Mouse (Mus musculus) activated CD4-positive, CD25-positive, alpha-beta regulatory T cell, adult 4 months (primary cell): Measurements from ENCODE around the gene Tomm5. TPM values are rescaled to one million over a fixed set of nuclear protein-coding genes. Genes with fewer than 3 reads are reported as not detected.
A peak's percentile ranks its signal among the peaks of the same experiment; 100 is the strongest.
"Not testable (repeated sequence)": the region's sequence is repeated elsewhere in the genome, so short reads cannot be mapped to it uniquely, and the experiment has no call there.

Source experiments
- ATAC-seq: one replicate; pipeline ENCODE4 v1.8.0; 2017
- polyA plus RNA-seq, 2 experiments: library from polyadenylated mRNA; unstranded; fragments of 100-300 nt; shearing (Covaris generic); gene quantifications; one replicate each; pipeline ENCODE4 v1.2.1; 2017

Gene Tomm5
- 100 to 1,000 TPM; 150 TPM for polyA plus RNA-seq

GRCm38 (mm10) chr4:45107601-45108277, at the start of gene Tomm5:
Gene Tomm5 (minus strand): TSS chr4:45108114.
- peak; percentile 100 for ATAC-seq

GRCm38 (mm10) chr4:45156433-45156832, 48.5 kb upstream of the Tomm5 start:
- ATAC-seq: no peak

- no peak for ATAC-seq
Measured at GRCm38 (mm10) chr4:45143005-45143404, 35.1 kb upstream of the Tomm5 start.

GRCm38 (mm10) chr4:45142411-45142810, 34.5 kb upstream of the Tomm5 start:
- no peak for ATAC-seq

DNA sequence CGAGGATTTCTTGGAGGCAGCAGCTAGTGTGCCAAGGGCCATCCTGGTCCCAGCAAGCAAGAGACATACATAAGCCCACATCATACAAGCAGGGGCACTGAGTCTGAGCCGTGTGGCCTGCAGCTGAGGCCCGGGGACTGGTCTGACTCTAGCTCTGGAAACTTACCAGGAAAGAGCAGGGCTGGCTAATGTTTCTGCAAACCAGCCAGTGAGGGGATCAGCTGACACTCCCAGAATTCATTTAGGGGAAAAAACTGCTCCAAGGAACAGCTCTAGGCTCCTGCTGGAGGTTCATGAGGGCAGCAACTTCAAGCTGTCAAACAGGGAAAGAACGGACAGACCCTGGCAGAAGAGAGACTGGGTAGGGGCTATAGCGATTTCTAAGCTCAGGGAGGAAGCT, 33.9 kb upstream of the Tomm5 start:
- ATAC-seq: no peak

- ATAC-seq: no peak
Measured at GRCm38 (mm10) chr4:45137636-45138035, 29.7 kb upstream of the Tomm5 start.

- ATAC-seq: no peak
Measured at GRCm38 (mm10) chr4:45134471-45134870, 26.6 kb upstream of the Tomm5 start.

DNA sequence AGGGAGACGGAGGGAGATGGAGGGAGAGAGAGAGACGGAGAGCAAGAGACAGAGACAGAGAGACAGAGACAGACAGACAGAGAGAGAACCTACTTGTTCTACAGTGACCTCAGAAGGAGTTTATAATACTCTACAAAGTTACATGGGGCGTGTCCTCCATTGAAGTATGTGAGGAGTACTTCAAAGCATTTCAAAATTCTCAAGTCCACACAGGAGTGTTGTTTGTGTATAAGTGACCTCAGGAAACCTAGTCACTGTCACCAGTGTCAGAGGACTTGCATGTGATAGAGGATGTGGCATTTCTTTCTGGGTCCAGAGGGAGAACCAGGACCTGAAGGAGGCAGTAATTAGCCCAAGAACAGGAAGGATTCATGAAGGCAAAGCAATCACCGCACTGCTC, 23.1 kb upstream of the Tomm5 start:
- ATAC-seq: no peak

GRCm38 (mm10) chr4:45121311-45121710, 13.4 kb upstream of the Tomm5 start:
- ATAC-seq: no peak

GRCm38 (mm10) chr4:45108456-45109110, 669 bp upstream of the Tomm5 start:
- ATAC-seq: no peak

- no peak for ATAC-seq
Measured at GRCm38 (mm10) chr4:45107066-45107465, 848 bp downstream of the Tomm5 start.

DNA sequence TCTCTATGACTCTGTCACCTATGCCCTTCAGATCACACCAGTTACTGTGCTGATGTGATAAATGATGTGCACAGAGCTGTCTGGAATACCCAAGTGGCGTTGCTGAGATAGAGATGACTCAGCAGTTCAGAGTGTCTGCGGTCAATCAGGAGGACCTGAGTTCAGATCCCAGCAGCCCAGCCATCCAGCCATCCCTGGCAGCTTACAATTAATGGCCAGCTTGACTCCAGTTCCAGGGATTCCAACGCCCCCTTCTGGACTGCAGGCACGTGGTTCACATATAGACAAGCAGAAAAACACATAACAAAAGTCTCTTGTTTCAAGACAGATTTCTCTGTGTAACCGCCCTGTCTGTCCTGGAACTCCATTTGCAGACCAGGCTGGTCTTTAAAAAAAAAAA, 1.5 kb downstream of the Tomm5 start:
- no peak for ATAC-seq

- peak; percentile 78 for ATAC-seq
Measured at GRCm38 (mm10) chr4:45097198-45097872, 10.6 kb downstream of the Tomm5 start.

DNA sequence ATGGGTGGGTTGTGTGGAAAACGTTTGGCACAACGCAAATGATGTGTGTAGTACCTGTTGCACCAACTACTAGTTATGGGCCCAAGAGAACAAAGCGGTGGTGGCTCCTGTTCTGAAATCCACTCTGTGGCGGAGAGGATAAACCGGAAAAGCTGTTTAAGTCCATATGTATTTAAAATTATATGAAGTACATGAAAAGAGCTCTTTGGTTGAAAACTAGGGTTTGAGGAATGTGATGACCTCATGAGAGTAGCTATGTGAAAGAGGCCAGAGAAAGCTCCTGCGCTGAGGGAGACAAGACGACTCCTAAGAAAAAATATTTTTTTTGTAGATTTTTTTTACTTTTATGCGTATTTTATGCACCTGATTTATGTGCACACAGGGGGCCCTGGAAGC, 23.0 kb downstream of the Tomm5 start:
- no peak for ATAC-seq

- ATAC-seq: peak; percentile 91
Measured at GRCm38 (mm10) chr4:45084021-45084894, 23.7 kb downstream of the Tomm5 start, which contains the start of gene Fbxo10. Gene Fbxo10 (minus strand): TSS chr4:45084604.

- no peak for ATAC-seq
Measured at GRCm38 (mm10) chr4:45083487-45083886, 24.4 kb downstream of the Tomm5 start.

DNA sequence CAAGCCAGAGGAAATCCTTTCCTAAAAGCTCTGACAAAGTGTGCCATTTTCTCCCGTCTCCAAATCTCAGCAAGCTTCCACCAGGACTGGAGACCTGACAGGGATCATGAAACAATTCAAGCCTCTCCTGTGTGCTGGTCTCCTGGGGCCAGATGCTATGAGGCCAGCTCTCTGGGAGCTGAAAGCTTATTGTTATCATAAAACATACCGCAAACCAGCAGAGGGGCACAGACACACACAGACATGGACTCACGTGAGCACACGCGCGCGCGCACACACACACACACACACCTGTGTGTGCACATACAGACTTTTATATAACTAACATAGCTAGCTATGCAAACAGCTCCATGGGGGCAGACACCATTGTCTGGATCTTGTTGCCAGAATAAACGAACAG, 25.0 kb downstream of the Tomm5 start:
- ATAC-seq: no peak

DNA sequence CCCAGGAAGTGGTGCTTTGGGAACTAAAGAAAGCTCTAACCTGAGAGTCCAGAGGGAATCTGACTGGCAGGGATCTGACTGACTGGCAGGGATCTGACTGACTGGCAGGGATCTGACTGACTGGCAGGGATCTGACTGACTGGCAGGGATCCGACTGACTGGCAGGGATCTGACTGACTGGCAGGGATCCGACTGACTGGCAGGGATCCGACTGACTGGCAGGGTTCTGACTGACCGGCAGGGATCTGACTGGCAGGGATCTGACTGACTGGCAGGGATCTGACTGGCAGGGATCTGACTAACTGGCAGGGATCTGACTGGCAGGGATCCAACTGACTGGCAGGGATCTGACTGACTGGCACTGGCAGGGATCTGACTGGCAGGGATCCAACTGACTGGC, 26.9 kb downstream of the Tomm5 start:
- ATAC-seq: not testable (repeated sequence)

DNA sequence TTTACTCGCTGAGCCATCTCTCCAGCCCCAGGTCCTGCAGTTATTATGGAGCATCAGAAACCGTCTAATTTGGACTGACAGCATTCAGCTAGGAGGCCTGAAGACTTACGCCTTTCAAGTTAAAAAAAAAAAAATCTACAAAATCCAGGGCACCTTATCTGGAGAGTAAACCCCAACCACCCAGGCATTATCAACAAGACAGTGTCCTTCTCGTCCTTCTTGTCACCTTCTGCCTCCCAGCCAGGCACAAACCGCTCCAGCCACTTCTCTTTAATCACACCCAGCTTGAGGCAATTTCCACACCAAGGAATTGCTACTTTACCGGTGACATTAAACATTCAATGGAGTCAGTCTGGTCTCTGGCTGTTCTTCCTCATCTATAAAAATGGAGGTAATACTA, 34.4 kb downstream of the Tomm5 start:
- ATAC-seq: no peak

DNA sequence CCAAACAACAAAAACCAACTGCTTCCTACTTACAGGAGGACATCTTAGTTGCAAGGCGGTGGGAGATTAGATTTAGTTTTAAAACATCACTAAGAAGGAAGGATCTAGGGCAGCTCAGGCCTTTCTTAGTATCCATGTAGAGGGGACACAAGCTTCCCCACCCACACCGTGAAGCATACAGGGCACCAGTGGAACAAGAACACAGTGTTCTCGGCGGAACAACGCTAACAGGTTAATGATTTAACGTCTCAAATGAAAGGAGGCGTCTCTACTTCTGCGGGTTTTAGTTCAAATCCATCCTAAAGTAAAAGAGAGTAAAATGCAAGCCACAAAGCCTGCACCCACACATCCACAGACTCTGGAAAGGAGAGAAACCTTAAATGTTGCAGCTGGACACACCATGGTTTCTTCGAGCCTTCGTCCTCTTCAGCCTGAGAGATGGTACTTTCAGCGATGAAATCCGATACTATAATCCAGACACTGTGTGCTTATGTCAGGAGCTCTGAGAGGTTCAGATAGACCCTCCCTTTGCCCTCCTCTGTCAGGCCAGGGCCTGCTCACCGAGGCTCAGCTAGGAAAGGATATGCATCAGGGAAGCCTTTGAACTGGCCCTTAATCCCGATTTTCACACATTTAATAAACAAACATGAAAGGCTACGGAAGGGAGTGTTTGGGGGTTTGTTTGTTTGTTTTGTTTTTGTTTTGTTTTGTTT, 35.5 kb downstream of the Tomm5 start:
- ATAC-seq: no peak

GRCm38 (mm10) chr4:45067742-45068141, 40.2 kb downstream of the Tomm5 start:
- ATAC-seq: no peak
